Mouse (Mus musculus) kidney, postnatal 0 days (tissue): ENCODE results near the gene 4933428M09Rik. TPM values are rescaled to one million over a fixed set of nuclear protein-coding genes. Genes with fewer than 3 reads are reported as not detected.

Source experiments
- ATAC-seq: fragments of 200-750 bp; cut with Nextera tagmentation; replicated peaks from 2 replicates; pipeline ENCODE4 v1.8.0; 2017; ENCODE audit warnings: low read depth, moderate number of reproducible peaks, moderate TSS enrichment, moderate library complexity; ENCODE audit not compliant: low FRiP score
- DNase-seq: peaks from one replicate; pipeline ENCODE4 v3.0.0-alpha.2; 2016; ENCODE audit warnings: low spot score
- H3K27ac ChIP-seq: fragments of 300-500 bp; sonication (generic); 2 replicates; pipeline ENCODE4 v1.5.1; 2014; ENCODE audit warnings: mild to moderate bottlenecking
- H3K27me3 ChIP-seq: fragments of 300-500 bp; sonication (generic); 2 replicates; pipeline ENCODE4 v1.6.1; 2014; ENCODE audit warnings: low read length, mixed read lengths; ENCODE audit not compliant: insufficient read depth
- H3K36me3 ChIP-seq: fragments of 300-500 bp; sonication (generic); 2 replicates; pipeline ENCODE4 v1.6.1; 2014; ENCODE audit warnings: low read length, mixed read lengths; ENCODE audit not compliant: insufficient read depth
- H3K4me1 ChIP-seq: fragments of 300-500 bp; sonication (generic); replicated peaks from 2 replicates; pipeline ENCODE4 v1.6.1; 2014; ENCODE audit warnings: antibody characterized with exemption, low read length, mixed read lengths; ENCODE audit not compliant: insufficient read depth
- H3K4me2 ChIP-seq: fragments of 300-500 bp; sonication (generic); 2 replicates; pipeline ENCODE4 v1.6.1; 2014; ENCODE audit warnings: mild to moderate bottlenecking, low read length, moderate library complexity, mixed read lengths
- H3K4me3 ChIP-seq: fragments of 300-500 bp; sonication (generic); replicated peaks from 2 replicates; pipeline ENCODE4 v1.5.1; 2014; ENCODE audit warnings: low read depth, low read length
- H3K9ac ChIP-seq: fragments of 300-500 bp; sonication (generic); 2 replicates; pipeline ENCODE4 v1.6.1; 2014; ENCODE audit warnings: low read depth, low read length
- H3K9me3 ChIP-seq: fragments of 300-500 bp; sonication (generic); replicated peaks from 2 replicates; pipeline ENCODE4 v1.6.1; 2016; ENCODE audit warnings: low read length, inconsistent platforms, mixed read lengths
- CTCF ChIP-seq: IDR thresholded peaks from 2 replicates; pipeline ENCODE4 v1.5.1; 2016; ENCODE audit warnings: antibody characterized with exemption, low read depth, mild to moderate bottlenecking, moderate library complexity
- WGBS: fragments of 180-500 bp; shearing (Covaris S2); extraction: QIAGEN DNeasy Blood & Tissue Kit; methylation state at CpG from one replicate; pipeline ENCODE4 v1.1.7; 2014; 5-methylcytosine and 5-hydroxymethylcytosine counted together
- polyA plus RNA-seq: library from polyadenylated mRNA; unstranded; fragments of >200 nt; fragmentation: Nextera tagmentation; extraction: Ambion mirVana; gene quantifications from 2 replicates; pipeline ENCODE4 v1.2.1, GENCODE M21; 2015

4933428M09Rik gene
- polyA plus RNA-seq, 1 experiment from 2014 or later = not detected

DNA sequence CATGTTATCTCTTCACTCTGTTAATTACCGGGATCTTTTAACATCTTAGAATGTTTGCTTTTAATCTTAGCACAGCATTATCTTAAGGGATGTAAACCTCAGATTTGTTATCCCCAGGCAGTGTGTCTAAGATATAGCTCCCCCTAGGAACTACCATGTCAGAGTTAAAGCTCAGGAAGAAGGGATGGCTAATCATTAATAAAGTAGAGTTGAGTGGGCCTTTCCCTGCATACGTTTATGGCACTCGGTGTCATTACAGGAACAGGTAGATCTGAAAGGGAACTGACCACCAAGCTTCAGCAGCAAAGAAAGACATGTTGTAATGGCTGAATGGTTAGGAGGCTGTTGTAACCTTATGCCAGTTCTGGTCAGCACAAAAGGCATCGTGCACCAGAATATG is 35.7 kb downstream of the 4933428M09Rik start:
- Histone ChIP-seq H3K4me3 (no peak overlapping the region), H3K36me3 (no peaks in the 10 kb centered on the region), H3K9ac (no peak overlapping the region), H3K4me1 (no peaks in the 10 kb centered on the region), H3K4me2 (no peak overlapping the region), H3K27me3 (no peaks in the 10 kb centered on the region), H3K27ac (no peak overlapping the region), H3K9me3 (no peaks in the 10 kb centered on the region)
- no peak for DNase-seq
- no peak for TF ChIP-seq CTCF
- 67% methylated on average over 4 of the region's 4 CpGs for WGBS
- ATAC-seq = no peak

- Histone ChIP-seq H3K4me2 (no peak overlapping the region), H3K9me3 (no peaks in the 10 kb centered on the region), H3K27ac (no peak overlapping the region), H3K4me1 (no peaks in the 10 kb centered on the region), H3K9ac (no peak overlapping the region), H3K36me3 (no peaks in the 10 kb centered on the region), H3K4me3 (no peak overlapping the region), H3K27me3 (no peaks in the 10 kb centered on the region)
- ATAC-seq (no peak), DNase-seq (no peak)
- no peak for TF ChIP-seq CTCF
- 64% methylated on average over 5 of the region's 5 CpGs for WGBS
Measured at GRCm38 (mm10) chrX:139216409-139216808, 37.4 kb downstream of the 4933428M09Rik start.

GRCm38 (mm10) chrX:139216991-139217593 is 38.1 kb downstream of the 4933428M09Rik start:
- Histone ChIP-seq H3K27me3 (no peaks in the 10 kb centered on the region), H3K9ac (no peak overlapping the region), H3K9me3 (no peaks in the 10 kb centered on the region), H3K4me1 (no peaks in the 10 kb centered on the region), H3K4me2 (peak overlapping the region; percentile 59), H3K36me3 (no peaks in the 10 kb centered on the region), H3K4me3 (peak overlapping the region; percentile 33), H3K27ac (no peak overlapping the region)
- 23% methylated on average over 22 of the region's 22 CpGs for WGBS
- peak; percentile 82 for ATAC-seq
- no peak for TF ChIP-seq CTCF
- peak; percentile 74 for DNase-seq

DNA sequence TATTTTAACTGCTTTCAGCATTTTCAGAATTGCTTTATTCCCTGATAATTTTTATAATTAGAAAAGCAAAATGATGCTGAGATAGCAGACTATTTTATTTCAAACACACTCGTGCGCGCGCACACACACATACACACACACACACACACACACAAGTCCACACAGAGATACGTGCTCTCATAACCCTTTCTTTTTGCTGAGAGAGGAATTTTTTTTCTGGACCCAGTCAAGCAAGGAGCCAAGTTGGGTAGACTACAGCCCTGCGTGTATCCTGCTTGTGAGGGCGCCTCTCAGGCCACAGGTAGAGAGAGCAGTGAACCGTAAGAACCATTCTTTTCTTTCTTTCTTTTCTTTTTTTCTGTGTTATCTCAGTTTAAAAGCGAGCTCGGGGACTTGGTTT is 38.7 kb downstream of the 4933428M09Rik start:
- H3K9ac ChIP-seq = no peak overlapping the region
- H3K27me3 ChIP-seq = no peaks in the 10 kb centered on the region
- H3K4me2 ChIP-seq = peak overlapping the region; percentile 59
- no peak overlapping the region for H3K27ac ChIP-seq
- ATAC-seq (peak; percentile 49), DNase-seq (no peak)
- TF ChIP-seq CTCF = no peak
- 50% methylated on average over 10 of the region's 10 CpGs for WGBS
- no peaks in the 10 kb centered on the region for H3K36me3 ChIP-seq
- H3K4me3 ChIP-seq = peak overlapping the region; percentile 33; the same call in 1 of the 2 replicates
- no peaks in the 10 kb centered on the region for H3K4me1 ChIP-seq
- H3K9me3 ChIP-seq = no peaks in the 10 kb centered on the region

DNA sequence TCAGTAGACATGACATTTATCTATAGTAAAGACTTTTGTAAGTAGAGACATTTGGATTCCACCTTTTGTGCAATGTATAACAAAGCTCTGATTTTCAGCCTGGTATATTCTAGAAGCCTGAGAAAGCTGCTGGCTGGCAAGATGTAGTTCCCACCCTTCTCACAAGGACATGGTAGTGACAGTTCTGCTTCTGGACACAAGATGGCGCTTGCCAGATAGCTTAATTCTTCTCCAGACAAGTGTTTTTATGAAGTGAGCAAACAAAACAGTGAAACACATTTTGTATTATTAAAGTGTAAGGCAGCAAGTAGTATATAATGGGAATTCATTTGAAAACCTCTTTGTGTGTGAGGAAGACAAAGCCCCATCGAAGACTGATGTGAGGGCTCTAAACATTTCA is 40.0 kb downstream of the 4933428M09Rik start:
- no peak overlapping the region for H3K4me3 ChIP-seq
- peak; percentile 68 for TF ChIP-seq CTCF
- no peak overlapping the region for H3K4me2 ChIP-seq
- no peaks in the 10 kb centered on the region for H3K4me1 ChIP-seq
- ATAC-seq = no peak
- no peaks in the 10 kb centered on the region for H3K27me3 ChIP-seq
- H3K36me3 ChIP-seq = no peaks in the 10 kb centered on the region
- H3K27ac ChIP-seq = no peak overlapping the region
- H3K9ac ChIP-seq = no peak overlapping the region
- H3K9me3 ChIP-seq = no peaks in the 10 kb centered on the region
- peak; percentile 67 for DNase-seq
- WGBS = 40% methylated on average over 2 of the region's 2 CpGs

DNA sequence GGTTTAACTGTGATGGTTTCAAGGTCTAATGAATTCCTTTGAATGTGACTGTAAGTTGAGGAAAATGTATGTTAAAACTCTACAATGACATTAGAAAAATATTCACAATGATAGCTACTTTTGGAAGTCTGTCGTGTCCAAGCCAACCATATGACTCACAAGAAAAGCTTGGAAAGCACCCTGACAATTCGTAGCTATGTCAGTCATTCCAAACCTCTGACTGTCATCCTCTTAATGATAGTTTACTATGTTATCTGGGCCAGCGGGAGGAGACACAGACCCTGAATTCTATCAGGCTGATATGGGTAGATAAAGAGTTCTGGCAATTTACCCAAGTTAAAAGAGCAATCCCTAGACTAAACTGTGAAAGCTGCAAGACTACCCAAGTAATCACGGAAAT is 41.8 kb downstream of the 4933428M09Rik start:
- Histone ChIP-seq H3K9me3 (no peaks in the 10 kb centered on the region), H3K4me2 (no peak overlapping the region), H3K4me1 (no peaks in the 10 kb centered on the region), H3K4me3 (no peak overlapping the region), H3K27me3 (no peaks in the 10 kb centered on the region), H3K27ac (no peak overlapping the region), H3K36me3 (no peaks in the 10 kb centered on the region), H3K9ac (no peak overlapping the region)
- 82% methylated on average over 4 of the region's 4 CpGs for WGBS
- DNase-seq = no peak
- ATAC-seq = no peak
- TF ChIP-seq CTCF = no peak

DNA sequence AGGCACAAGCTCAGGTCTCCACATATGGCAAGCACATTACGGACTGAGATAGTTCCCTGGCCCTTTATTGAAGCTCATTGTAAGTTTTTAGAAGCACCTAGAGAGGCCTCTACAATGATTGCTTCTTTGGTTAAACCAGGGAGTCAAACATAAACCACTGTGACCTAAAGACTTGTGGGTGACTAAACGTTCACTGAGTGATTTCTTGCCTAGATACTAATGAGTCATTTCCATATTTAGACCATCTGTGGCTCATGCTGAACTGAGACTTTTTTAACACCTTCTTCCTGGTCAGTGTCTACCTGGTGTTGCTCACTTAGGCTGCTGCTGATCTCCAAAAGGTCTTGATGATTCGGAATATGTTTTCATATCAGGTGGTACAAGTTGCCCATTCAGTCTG is 42.9 kb downstream of the 4933428M09Rik start:
- 69% methylated on average over 3 of the region's 3 CpGs for WGBS
- H3K4me2 ChIP-seq = no peak overlapping the region
- H3K4me3 ChIP-seq = no peak overlapping the region
- no peaks in the 10 kb centered on the region for H3K27me3 ChIP-seq
- H3K4me1 ChIP-seq = no peaks in the 10 kb centered on the region
- no peak overlapping the region for H3K9ac ChIP-seq
- no peak for TF ChIP-seq CTCF
- H3K27ac ChIP-seq = no peak overlapping the region
- H3K36me3 ChIP-seq = no peaks in the 10 kb centered on the region
- H3K9me3 ChIP-seq = no peaks in the 10 kb centered on the region
- ATAC-seq = no peak
- no peak for DNase-seq

Other genes with a start within 250 kb of the 4933428M09Rik start
- 0.13 and 0.33 TPM in 2 replicates for gene Serpina7, start 94.0 kb upstream of the 4933428M09Rik start, polyA plus RNA-seq
- not detected in 2 replicates for gene 4930513O06Rik, start 93.0 kb upstream of the 4933428M09Rik start, polyA plus RNA-seq
- 6.8 and 8.1 TPM in 2 replicates for gene Mum1l1, start 30.8 kb downstream of the 4933428M09Rik start, polyA plus RNA-seq
- not detected in 2 replicates for gene Trap1a, start 154.5 kb downstream of the 4933428M09Rik start, polyA plus RNA-seq